Mouse (Mus musculus) midbrain, embryonic 13.5 days (tissue): Measurements from ENCODE around the gene Arhgap10. TPM values are rescaled to one million over a fixed set of nuclear protein-coding genes. Genes with fewer than 3 reads are reported as not detected.

Experiments used
- ATAC-seq: fragments of 200-750 bp; cut with Nextera tagmentation; 2 replicates; pipeline ENCODE4 v1.8.0; 2017; ENCODE audit warnings: mild to moderate bottlenecking, moderate TSS enrichment, moderate library complexity
- H3K27ac ChIP-seq: fragments of 300-500 bp; sonication (generic); 2 replicates; pipeline ENCODE4 v1.5.1; 2015; ENCODE audit warnings: inconsistent platforms, mild to moderate bottlenecking, moderate library complexity
- H3K27me3 ChIP-seq: fragments of 300-500 bp; sonication (generic); 2 replicates; pipeline ENCODE4 v1.6.1; 2015; ENCODE audit warnings: mild to moderate bottlenecking, inconsistent platforms
- H3K36me3 ChIP-seq: fragments of 300-500 bp; sonication (generic); 2 replicates; pipeline ENCODE4 v1.6.1; 2015; ENCODE audit warnings: mild to moderate bottlenecking, inconsistent platforms
- H3K4me1 ChIP-seq: fragments of 300-500 bp; sonication (generic); replicated peaks from 2 replicates; pipeline ENCODE4 v1.6.1; 2015; ENCODE audit warnings: inconsistent platforms
- H3K4me2 ChIP-seq: fragments of 300-500 bp; sonication (generic); replicated peaks from 2 replicates; pipeline ENCODE4 v1.6.1; 2015; ENCODE audit warnings: moderate library complexity, mild to moderate bottlenecking, inconsistent platforms
- H3K4me3 ChIP-seq: fragments of 300-500 bp; sonication (generic); replicated peaks from 2 replicates; pipeline ENCODE4 v1.5.1; 2015; ENCODE audit warnings: mild to moderate bottlenecking, inconsistent platforms
- H3K9ac ChIP-seq: fragments of 300-500 bp; sonication (generic); replicated peaks from 2 replicates; pipeline ENCODE4 v1.6.1; 2015; ENCODE audit warnings: mild to moderate bottlenecking, inconsistent platforms
- H3K9me3 ChIP-seq: fragments of 300-500 bp; sonication (generic); 2 replicates; pipeline ENCODE4 v1.6.1; 2016; ENCODE audit warnings: mild to moderate bottlenecking, inconsistent platforms
- WGBS: fragments of 180-500 bp; shearing (Covaris S2); methylation state at CpG from one replicate; pipeline ENCODE4 v1.1.7; 2015; 5-methylcytosine and 5-hydroxymethylcytosine counted together
- polyA plus RNA-seq: library from polyadenylated mRNA; unstranded; fragments of >200 nt; fragmentation: Nextera tagmentation; extraction: Ambion mirVana; gene quantifications from 2 replicates; pipeline ENCODE4 v1.2.1, GENCODE M21; 2015

Arhgap10 gene
- polyA plus RNA-seq, 1 experiment from 2014 or later = 4.7 TPM

- WGBS = 88% methylated on average over 19 of the region's 19 CpGs
- no peak for ATAC-seq
These were observed 109.1 kb downstream of the Arhgap10 start for GRCm38 (mm10) chr8:77408527-77409215.

GRCm38 (mm10) chr8:77406846-77407245 is 110.9 kb downstream of the Arhgap10 start:
- 0 out of 2 replicates have a peak, but pooled peaks cover 5% of the 10 kb centered on the region for H3K4me1 ChIP-seq
- no peaks in the 10 kb centered on the region for H3K36me3 ChIP-seq
- H3K9me3 ChIP-seq = no peaks in the 10 kb centered on the region
- 76% methylated on average over 13 of the region's 13 CpGs for WGBS
- no peak overlapping the region for H3K4me3 ChIP-seq
- no peak overlapping the region for H3K9ac ChIP-seq
- no peaks in the 10 kb centered on the region for H3K27me3 ChIP-seq
- 0 out of 2 replicates have a peak, but pooled peaks have one; percentile 3 for ATAC-seq
- H3K4me2 ChIP-seq = no peak overlapping the region
- H3K27ac ChIP-seq = no peak overlapping the region

More at GRCm38 (mm10) chr8:77408527-77409215, 109.1 kb downstream of the Arhgap10 start:
- Histone ChIP-seq H3K27me3 (no peaks in the 10 kb centered on the region), H3K4me1 (0 out of 2 replicates have a peak, but pooled peaks cover 5% of the 10 kb centered on the region), H3K36me3 (no peaks in the 10 kb centered on the region), H3K4me2 (no peak overlapping the region), H3K9ac (no peak overlapping the region), H3K27ac (no peak overlapping the region), H3K9me3 (no peaks in the 10 kb centered on the region), H3K4me3 (no peak overlapping the region)

DNA sequence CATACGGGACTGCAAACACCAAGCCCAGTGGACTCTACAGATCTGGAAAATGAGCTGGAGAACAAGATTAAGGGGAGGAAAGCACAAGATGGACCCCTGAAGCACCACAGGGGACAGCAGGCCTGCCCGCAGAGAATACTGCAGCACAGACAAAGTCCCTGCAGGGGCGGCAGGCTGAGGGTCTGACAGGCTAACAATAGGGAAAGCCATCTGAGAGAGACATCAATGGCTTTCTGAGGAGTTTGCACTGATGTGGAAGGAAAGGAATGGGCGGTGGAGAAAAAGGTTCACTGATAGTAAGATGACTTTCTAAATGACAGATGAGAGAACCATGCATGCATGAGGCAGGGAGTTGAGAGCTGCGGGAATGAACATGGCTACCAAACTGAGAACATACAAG is 111.3 kb downstream of the Arhgap10 start:
- no peak overlapping the region for H3K27ac ChIP-seq
- 18% methylated on average over 5 of the region's 5 CpGs for WGBS
- H3K36me3 ChIP-seq = no peaks in the 10 kb centered on the region
- ATAC-seq = peak; percentile 40; the same call in 1 of the 2 replicates
- H3K4me3 ChIP-seq = no peak overlapping the region
- no peak overlapping the region for H3K9ac ChIP-seq
- 0 out of 2 replicates have a peak, but pooled peaks cover 5% of the 10 kb centered on the region for H3K4me1 ChIP-seq
- no peaks in the 10 kb centered on the region for H3K27me3 ChIP-seq
- H3K9me3 ChIP-seq = no peaks in the 10 kb centered on the region
- no peak overlapping the region for H3K4me2 ChIP-seq

- Histone ChIP-seq H3K4me3 (no peak overlapping the region), H3K27ac (no peak overlapping the region), H3K4me1 (0 out of 2 replicates have a peak, but pooled peaks cover 5% of the 10 kb centered on the region), H3K36me3 (no peaks in the 10 kb centered on the region), H3K9ac (no peak overlapping the region), H3K27me3 (no peaks in the 10 kb centered on the region), H3K4me2 (no peak overlapping the region), H3K9me3 (no peaks in the 10 kb centered on the region)
- WGBS = 78% methylated on average over 6 of the region's 6 CpGs
- ATAC-seq = no peak
These were observed 113.7 kb downstream of the Arhgap10 start for GRCm38 (mm10) chr8:77404017-77404416.

DNA sequence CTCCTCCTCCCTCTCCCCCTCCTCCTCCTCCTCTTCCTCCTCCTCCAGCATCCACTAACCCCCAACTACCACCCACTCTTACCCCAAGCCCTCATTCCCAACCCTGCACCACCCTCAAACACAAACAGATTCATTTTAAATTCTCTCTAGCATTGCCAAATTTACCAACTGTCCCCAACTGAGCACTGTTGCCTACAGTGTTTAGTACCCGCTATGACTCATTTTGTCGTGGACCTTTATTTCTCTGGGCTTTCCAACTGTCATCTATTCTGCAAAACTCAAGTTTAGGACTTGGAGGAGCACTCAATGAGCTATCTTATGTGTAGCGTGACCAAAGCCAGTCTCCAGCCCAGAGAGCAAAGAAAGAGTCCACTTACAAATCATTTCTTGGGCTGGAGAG is 115.8 kb downstream of the Arhgap10 start:
- no peak overlapping the region for H3K4me3 ChIP-seq
- peaks cover 5% of the 10 kb centered on the region for H3K36me3 ChIP-seq
- 0 out of 2 replicates have a peak, but pooled peaks cover 5% of the 10 kb centered on the region for H3K4me1 ChIP-seq
- H3K4me2 ChIP-seq = no peak overlapping the region
- ATAC-seq = no peak
- WGBS = 92% methylated on average over 3 of the region's 3 CpGs
- no peak overlapping the region for H3K9ac ChIP-seq
- H3K27me3 ChIP-seq = no peaks in the 10 kb centered on the region
- peaks cover 7% of the 10 kb centered on the region; the same call in 1 of the 2 replicates for H3K9me3 ChIP-seq
- no peak overlapping the region for H3K27ac ChIP-seq

DNA sequence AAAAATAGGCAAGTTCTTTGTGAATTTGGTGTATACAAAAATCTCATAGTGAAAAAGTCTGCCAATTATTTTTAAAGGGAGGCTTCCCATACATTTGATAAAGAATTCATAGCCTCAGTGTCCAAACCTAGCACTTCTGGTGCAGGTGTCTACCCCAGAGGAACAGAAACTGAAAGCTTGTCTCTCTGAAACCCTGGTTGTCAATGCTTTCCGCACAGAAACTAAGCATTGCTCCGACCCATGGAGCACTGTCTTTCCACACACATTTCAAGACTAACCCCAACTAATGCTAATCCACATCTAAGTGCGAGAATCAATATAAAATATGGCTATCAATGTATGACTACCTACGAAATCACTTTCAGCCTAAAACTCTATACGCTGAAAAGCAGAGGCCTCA is 116.6 kb downstream of the Arhgap10 start:
- Histone ChIP-seq H3K4me3 (no peak overlapping the region), H3K27me3 (no peaks in the 10 kb centered on the region), H3K4me1 (no peaks in the 10 kb centered on the region), H3K9me3 (peaks cover 7% of the 10 kb centered on the region), H3K36me3 (peaks cover 11% of the 10 kb centered on the region), H3K27ac (no peak overlapping the region), H3K9ac (no peak overlapping the region), H3K4me2 (no peak overlapping the region)
- 94% methylated on average over 5 of the region's 5 CpGs for whole genome bisulfite sequencing
- no peak for ATAC-seq

GRCm38 (mm10) chr8:77384080-77384479 is 133.7 kb downstream of the Arhgap10 start:
- Histone ChIP-seq H3K4me2 (no peak overlapping the region), H3K27ac (no peak overlapping the region), H3K36me3 (no peaks in the 10 kb centered on the region), H3K9ac (no peak overlapping the region), H3K4me3 (no peak overlapping the region), H3K9me3 (no peaks in the 10 kb centered on the region), H3K4me1 (no peaks in the 10 kb centered on the region), H3K27me3 (no peaks in the 10 kb centered on the region)
- WGBS = 97% methylated on average over 6 of the region's 6 CpGs
- ATAC-seq = no peak

GRCm38 (mm10) chr8:77383671-77384070 is 134.1 kb downstream of the Arhgap10 start:
- Histone ChIP-seq H3K4me1 (no peaks in the 10 kb centered on the region), H3K36me3 (no peaks in the 10 kb centered on the region), H3K4me2 (no peak overlapping the region), H3K9me3 (no peaks in the 10 kb centered on the region), H3K27me3 (no peaks in the 10 kb centered on the region), H3K9ac (no peak overlapping the region), H3K4me3 (no peak overlapping the region), H3K27ac (no peak overlapping the region)
- 92% methylated on average over 8 of the region's 8 CpGs for WGBS
- ATAC-seq = no peak

DNA sequence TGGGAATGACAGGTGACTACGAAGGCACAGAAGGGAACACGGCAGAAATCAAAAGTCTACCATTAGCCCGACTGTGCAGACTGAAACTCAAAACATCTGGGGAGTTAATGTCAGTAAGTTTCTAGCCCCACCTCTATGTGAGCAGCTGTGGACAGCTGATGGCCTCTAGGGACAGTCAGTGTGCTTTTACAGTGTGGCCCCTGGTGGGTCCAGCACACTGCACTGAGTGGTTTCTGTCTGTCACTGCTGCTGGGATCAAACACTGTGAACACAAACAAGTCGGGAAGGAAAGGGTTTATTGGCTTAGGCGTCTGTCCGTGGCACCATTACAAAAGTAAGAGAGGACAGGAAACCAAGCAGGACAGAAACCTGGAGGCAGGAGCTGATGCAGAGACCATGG is 136.9 kb downstream of the Arhgap10 start:
- ATAC-seq = no peak
- H3K4me3 ChIP-seq = no peak overlapping the region
- no peaks in the 10 kb centered on the region for H3K9me3 ChIP-seq
- H3K27ac ChIP-seq = no peak overlapping the region
- H3K4me1 ChIP-seq = peaks cover 8% of the 10 kb centered on the region
- no peaks in the 10 kb centered on the region for H3K36me3 ChIP-seq
- no peaks in the 10 kb centered on the region for H3K27me3 ChIP-seq
- 83% methylated on average over 6 of the region's 6 CpGs for WGBS
- no peak overlapping the region for H3K4me2 ChIP-seq
- H3K9ac ChIP-seq = no peak overlapping the region

DNA sequence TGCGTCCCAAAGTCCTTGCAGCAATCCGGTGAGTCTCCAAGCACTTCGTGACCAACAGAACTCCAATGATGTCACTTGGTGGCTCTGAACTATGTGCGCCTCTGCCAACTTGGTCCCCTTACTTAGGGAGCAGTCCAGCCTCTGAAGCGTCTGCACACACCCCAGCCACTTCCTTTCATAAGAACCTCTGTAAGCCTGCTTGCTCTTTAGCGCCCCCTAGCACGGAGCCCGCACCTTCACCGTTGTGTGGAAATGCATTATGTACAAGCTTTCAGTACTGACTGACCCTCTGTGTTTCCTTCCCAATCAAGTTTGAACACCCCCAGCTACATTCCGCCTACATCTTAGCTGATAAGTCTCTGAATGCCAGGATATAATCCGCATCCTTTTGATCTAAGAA is 138.5 kb downstream of the Arhgap10 start:
- H3K36me3 ChIP-seq = no peaks in the 10 kb centered on the region
- ATAC-seq = no peak
- H3K27ac ChIP-seq = no peak overlapping the region
- no peak overlapping the region for H3K4me3 ChIP-seq
- H3K4me2 ChIP-seq = no peak overlapping the region
- H3K9me3 ChIP-seq = no peaks in the 10 kb centered on the region
- H3K27me3 ChIP-seq = no peaks in the 10 kb centered on the region
- H3K9ac ChIP-seq = no peak overlapping the region
- 53% methylated on average over 11 of the region's 11 CpGs for WGBS
- peaks cover 14% of the 10 kb centered on the region for H3K4me1 ChIP-seq

- WGBS = 29% methylated on average over 5 of the region's 5 CpGs
- no peaks in the 10 kb centered on the region for H3K9me3 ChIP-seq
- peak; percentile 61 for ATAC-seq
- no peak overlapping the region for H3K4me2 ChIP-seq
- H3K27me3 ChIP-seq = no peaks in the 10 kb centered on the region
- H3K36me3 ChIP-seq = no peaks in the 10 kb centered on the region
- H3K27ac ChIP-seq = no peak overlapping the region
- H3K4me3 ChIP-seq = no peak overlapping the region
- H3K9ac ChIP-seq = no peak overlapping the region
- H3K4me1 ChIP-seq = peaks cover 14% of the 10 kb centered on the region
These were observed 141.3 kb downstream of the Arhgap10 start for GRCm38 (mm10) chr8:77376451-77376853.

- Histone ChIP-seq H3K9me3 (no peaks in the 10 kb centered on the region), H3K4me2 (no peak overlapping the region), H3K4me3 (no peak overlapping the region), H3K4me1 (peaks cover 14% of the 10 kb centered on the region), H3K36me3 (no peaks in the 10 kb centered on the region), H3K9ac (no peak overlapping the region), H3K27ac (no peak overlapping the region), H3K27me3 (no peaks in the 10 kb centered on the region)
- ATAC-seq = no peak
- WGBS = 93% methylated on average over 2 of the region's 2 CpGs
These were observed 141.8 kb downstream of the Arhgap10 start for GRCm38 (mm10) chr8:77375999-77376398.

DNA sequence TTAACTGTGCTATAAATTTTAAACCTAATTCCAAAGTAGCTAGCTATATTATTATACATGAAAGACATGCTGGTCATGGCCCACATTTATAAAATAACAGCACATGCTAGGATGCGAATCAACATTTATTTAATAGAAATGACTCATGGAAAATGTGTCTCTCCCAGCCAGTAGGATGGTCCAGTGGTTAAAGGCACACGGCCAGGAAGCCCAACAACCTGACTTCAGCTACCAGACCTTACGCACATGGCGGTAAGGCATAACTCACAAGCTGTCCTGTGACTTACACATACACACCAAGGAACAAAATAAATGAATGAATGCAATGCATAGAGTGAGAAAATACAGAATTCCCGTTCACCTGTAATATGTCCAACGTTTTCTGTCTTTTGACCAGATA is 146.7 kb downstream of the Arhgap10 start:
- 96% methylated on average over 6 of the region's 6 CpGs for WGBS
- no peak for ATAC-seq
- H3K4me2 ChIP-seq = no peak overlapping the region
- no peak overlapping the region for H3K4me3 ChIP-seq
- H3K36me3 ChIP-seq = no peaks in the 10 kb centered on the region
- peaks cover 16% of the 10 kb centered on the region for H3K4me1 ChIP-seq
- H3K27me3 ChIP-seq = no peaks in the 10 kb centered on the region
- H3K9me3 ChIP-seq = no peaks in the 10 kb centered on the region
- H3K9ac ChIP-seq = no peak overlapping the region
- no peak overlapping the region for H3K27ac ChIP-seq
